Mouse (Mus musculus) olfactory bulb, adult 2 months (tissue): ENCODE results near the gene Mrps27. TPM values are rescaled to one million over a fixed set of nuclear protein-coding genes. Genes with fewer than 3 reads are reported as not detected.

Experiments
- H3K27ac ChIP-seq: fragments of 200-500 bp; 2 replicates; pipeline ENCODE4 v1.5.1; 2012; ENCODE audit warnings: low read depth, low read length; ENCODE audit not compliant: insufficient read depth
- H3K4me1 ChIP-seq: fragments of 200-500 bp; 2 replicates; pipeline ENCODE4 v1.6.1; 2012; ENCODE audit warnings: low read length; ENCODE audit not compliant: control insufficient read depth, insufficient read depth
- H3K4me3 ChIP-seq: fragments of 200-500 bp; 2 replicates; pipeline ENCODE4 v1.5.1; 2012; ENCODE audit warnings: mild to moderate bottlenecking, low read depth, low read length, moderate library complexity; ENCODE audit not compliant: insufficient read depth
- CTCF ChIP-seq: fragments of 200-500 bp; IDR thresholded peaks from 2 replicates; pipeline ENCODE4 v1.5.1; 2012; ENCODE audit warnings: low read depth, mild to moderate bottlenecking, low read length, moderate library complexity; ENCODE audit not compliant: insufficient read depth
- POLR2A ChIP-seq: fragments of 200-500 bp; IDR thresholded peaks from 2 replicates; pipeline ENCODE4 v1.6.1; 2012; ENCODE audit warnings: mild to moderate bottlenecking, low read depth, low read length, moderate library complexity; ENCODE audit not compliant: insufficient read depth
- WGBS: fragments of 180-500 bp; shearing (Covaris S2); methylation state at CpG from one replicate; pipeline ENCODE4 v1.1.7; 2018; 5-methylcytosine and 5-hydroxymethylcytosine counted together
- polyA plus RNA-seq: library from polyadenylated mRNA; stranded (reverse); fragments of >200 nt; gene quantifications from 2 replicates; pipeline ENCODE4 v1.2.4, GENCODE M21; 2012; ENCODE audit warnings: low replicate concordance; ENCODE audit not compliant: missing spikeins, insufficient read depth, insufficient read length

Gene Mrps27
- polyA plus RNA-seq, 1 experiment = not detected

DNA sequence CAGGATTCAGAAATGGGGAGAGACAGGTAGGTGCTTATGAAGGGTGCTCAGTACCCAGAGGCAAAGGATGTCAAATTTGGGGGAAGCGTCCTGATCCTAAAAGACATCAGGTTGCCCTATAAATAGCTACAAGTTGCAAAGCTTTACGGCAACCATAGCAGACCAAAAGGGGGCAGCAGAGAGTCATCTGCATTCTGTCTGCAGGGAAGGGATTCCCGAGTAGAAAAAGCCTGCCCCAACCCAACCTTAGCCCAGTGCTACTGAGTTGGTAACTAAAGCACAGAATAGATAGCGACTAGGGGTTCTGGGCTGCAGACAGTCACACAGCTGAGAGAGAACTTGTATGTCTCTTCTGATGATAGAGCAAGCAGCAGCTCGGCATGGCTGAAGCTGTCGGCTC lies 31.0 kb downstream of the Mrps27 start:
- WGBS = 20% methylated on average over 6 of the region's 6 CpGs
- no peak overlapping the region for H3K27ac ChIP-seq
- H3K4me1 ChIP-seq = peaks cover 2% of the 10 kb centered on the region; the same call in 1 of the 2 replicates
- no peak overlapping the region for H3K4me3 ChIP-seq
- 0 out of 2 replicates have a peak, but pooled peaks have one; percentile 19 for TF ChIP-seq CTCF
- TF ChIP-seq POLR2A = no peak

- WGBS = 85% methylated on average over 6 of the region's 6 CpGs
- H3K4me1 ChIP-seq = peaks cover 2% of the 10 kb centered on the region; the same call in 1 of the 2 replicates
- TF ChIP-seq CTCF (no peak), POLR2A (no peak)
These were observed 32.5 kb downstream of the Mrps27 start for GRCm38 (mm10) chr13:99377055-99377454.

GRCm38 (mm10) chr13:99378223-99378622 lies 33.6 kb downstream of the Mrps27 start:
- H3K4me1 ChIP-seq = peaks cover 4% of the 10 kb centered on the region; the same call in 1 of the 2 replicates
- H3K27ac ChIP-seq = no peak overlapping the region
- H3K4me3 ChIP-seq = no peak overlapping the region
- TF ChIP-seq CTCF (no peak), POLR2A (no peak)
- 92% methylated on average over 1 of the region's 1 CpGs for WGBS

More at GRCm38 (mm10) chr13:99377055-99377454, 32.5 kb downstream of the Mrps27 start:
- no peak overlapping the region for H3K4me3 ChIP-seq
- no peak overlapping the region for H3K27ac ChIP-seq

GRCm38 (mm10) chr13:99382373-99382772 lies 37.8 kb downstream of the Mrps27 start:
- WGBS = 54% methylated on average over 6 of the region's 6 CpGs
- peaks cover 8% of the 10 kb centered on the region; the same call in 1 of the 2 replicates for H3K4me1 ChIP-seq
- no peak for TF ChIP-seq CTCF
- no peak for TF ChIP-seq POLR2A
- H3K27ac ChIP-seq = no peak overlapping the region
- no peak overlapping the region for H3K4me3 ChIP-seq

DNA sequence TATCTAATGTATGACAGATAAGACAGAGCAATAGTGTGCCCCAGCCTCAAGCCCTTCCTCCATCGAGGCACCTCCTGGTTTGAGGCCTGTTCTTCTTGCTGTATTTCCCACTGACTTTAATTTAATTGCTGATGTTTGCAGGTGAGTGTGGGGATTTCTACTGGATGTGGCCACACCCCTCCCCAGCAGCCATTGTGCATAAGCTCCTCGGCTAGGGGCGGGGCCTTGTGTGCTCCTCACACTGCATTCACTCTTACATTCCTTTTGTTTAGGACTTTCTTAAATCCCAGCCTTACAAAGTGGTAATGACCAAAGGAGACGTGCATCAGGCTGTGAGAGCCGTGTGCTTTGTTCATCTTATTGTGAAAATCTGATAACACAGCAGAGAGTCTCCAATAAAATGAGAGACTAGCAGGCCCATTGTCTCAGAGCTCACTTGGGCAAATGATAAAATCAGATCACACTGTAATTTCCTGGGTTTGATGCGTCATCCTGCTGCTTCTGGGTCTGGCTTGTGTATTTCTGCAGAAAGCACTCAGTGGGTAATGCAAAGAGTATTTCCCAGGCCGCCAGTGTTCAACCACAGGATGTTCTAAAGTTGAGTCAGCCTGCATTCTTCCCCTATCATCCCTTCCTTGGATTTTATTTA lies 40.1 kb downstream of the Mrps27 start:
- Histone ChIP-seq H3K4me3 (no peak overlapping the region), H3K27ac (peak overlapping the region; percentile 70; the same call in 1 of the 2 replicates), H3K4me1 (peaks cover 10% of the 10 kb centered on the region; the same call in 1 of the 2 replicates)
- 49% methylated on average over 7 of the region's 7 CpGs for WGBS
- TF ChIP-seq POLR2A (no peak), CTCF (no peak)

GRCm38 (mm10) chr13:99385911-99386310 lies 41.3 kb downstream of the Mrps27 start:
- WGBS = 87% methylated on average over 6 of the region's 6 CpGs
- Histone ChIP-seq H3K4me3 (no peak overlapping the region), H3K4me1 (peaks cover 12% of the 10 kb centered on the region; the same call in 1 of the 2 replicates), H3K27ac (no peak overlapping the region)
- TF ChIP-seq POLR2A (no peak), CTCF (no peak)

DNA sequence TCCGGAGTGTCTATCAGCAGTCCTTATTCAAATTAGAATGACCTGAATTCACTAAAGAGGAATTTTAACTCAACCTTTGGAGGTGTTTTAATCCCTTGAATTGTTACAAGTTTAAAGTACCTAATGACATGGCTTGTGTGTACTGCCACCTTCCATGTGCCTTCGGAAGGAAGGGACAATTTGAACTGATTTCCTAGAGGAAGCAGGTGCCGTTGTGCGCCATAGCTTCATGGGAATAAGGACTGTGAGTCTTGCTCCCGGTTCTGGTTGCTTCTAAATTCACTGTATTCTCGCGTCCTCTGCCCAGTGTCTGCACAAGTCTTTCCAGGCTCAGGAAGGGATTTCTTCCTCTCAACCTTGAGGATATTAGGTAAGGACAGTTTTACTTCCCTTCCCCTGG lies 41.8 kb downstream of the Mrps27 start:
- Histone ChIP-seq H3K27ac (no peak overlapping the region), H3K4me1 (peaks cover 15% of the 10 kb centered on the region; the same call in 1 of the 2 replicates), H3K4me3 (no peak overlapping the region)
- no peak for TF ChIP-seq CTCF
- no peak for TF ChIP-seq POLR2A
- WGBS = 79% methylated on average over 7 of the region's 7 CpGs

DNA sequence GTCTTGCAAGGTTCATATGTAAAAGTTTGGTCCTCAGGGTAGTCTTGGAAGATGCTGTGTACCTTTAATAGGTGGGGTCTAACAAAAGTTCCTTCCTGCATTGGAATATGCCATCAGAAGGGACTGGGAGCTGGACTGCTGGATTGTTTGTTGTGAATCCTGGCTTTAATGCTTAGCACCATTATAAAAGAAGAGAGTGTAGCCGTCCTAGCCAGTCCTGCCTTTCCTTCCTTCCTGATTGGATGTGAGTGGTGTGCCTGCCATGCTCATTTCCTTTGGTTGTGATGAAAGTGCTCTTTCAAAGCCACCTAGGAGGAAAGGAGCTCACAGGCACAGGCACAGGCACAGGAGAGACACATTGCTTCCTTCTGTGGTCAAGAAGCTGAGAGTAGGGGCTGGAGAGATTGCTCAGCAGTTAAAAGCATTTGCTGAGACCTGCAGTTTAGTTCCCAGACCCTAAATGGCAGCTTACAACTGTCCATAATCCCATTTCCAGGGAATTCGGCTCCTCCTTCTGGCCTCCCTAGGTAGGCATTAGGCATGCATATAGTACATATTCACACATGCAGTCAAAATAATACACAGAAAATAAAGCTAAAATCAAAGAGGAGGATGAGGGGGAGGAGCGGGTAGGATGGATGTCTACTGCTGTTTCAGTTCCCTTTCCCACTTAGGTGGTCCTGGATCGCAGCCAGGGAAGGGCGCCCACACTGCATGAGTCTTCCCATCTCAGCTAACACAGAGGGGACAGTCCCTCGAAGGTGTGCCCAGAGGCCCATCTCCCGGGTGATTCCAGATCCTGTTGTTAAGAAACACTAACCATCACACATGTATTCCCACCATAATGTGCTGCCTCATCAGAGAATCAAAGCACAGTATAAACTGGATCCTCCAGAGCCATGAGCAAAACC lies 43.6 kb downstream of the Mrps27 start:
- TF ChIP-seq CTCF (no peak), POLR2A (no peak)
- Histone ChIP-seq H3K27ac (no peak overlapping the region), H3K4me1 (peaks cover 13% of the 10 kb centered on the region; the same call in 1 of the 2 replicates), H3K4me3 (no peak overlapping the region)
- 70% methylated on average over 7 of the region's 7 CpGs for WGBS

DNA sequence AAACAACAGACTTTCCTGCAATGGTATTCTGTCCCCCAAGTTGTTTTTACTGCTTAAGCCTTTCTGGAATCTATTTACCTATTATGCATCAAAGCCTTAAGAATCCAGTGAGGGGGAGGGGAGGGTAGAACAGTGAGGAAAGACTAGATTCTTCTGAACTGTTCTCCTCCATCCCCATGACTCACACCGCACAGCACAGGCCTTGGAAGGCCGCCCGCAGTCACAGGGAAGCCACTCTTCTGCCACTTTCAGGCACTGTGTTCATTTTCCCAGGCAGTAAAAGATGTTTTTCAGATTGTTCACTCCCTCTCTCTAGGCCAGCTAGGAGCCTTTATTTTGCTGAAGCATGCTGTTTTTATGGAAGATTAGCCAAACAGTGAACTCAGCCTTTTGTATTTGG lies 46.8 kb downstream of the Mrps27 start:
- H3K27ac ChIP-seq = peak overlapping the region; percentile 41
- H3K4me1 ChIP-seq = peaks cover 10% of the 10 kb centered on the region; the same call in 1 of the 2 replicates
- TF ChIP-seq POLR2A = no peak
- TF ChIP-seq CTCF = no peak
- 25% methylated on average over 3 of the region's 3 CpGs for WGBS
- H3K4me3 ChIP-seq = no peak overlapping the region
